Mouse (Mus musculus): ENCODE data around the gene Jak3. TPM values are rescaled to one million over a fixed set of nuclear protein-coding genes. Genes with fewer than 3 reads are reported as not detected.
A peak's percentile ranks its signal among the peaks of the same experiment; 100 is the strongest.

Jak3 gene
- polyA plus RNA-seq, 1 experiment from 2014 or later = 5.4 TPM

DNA sequence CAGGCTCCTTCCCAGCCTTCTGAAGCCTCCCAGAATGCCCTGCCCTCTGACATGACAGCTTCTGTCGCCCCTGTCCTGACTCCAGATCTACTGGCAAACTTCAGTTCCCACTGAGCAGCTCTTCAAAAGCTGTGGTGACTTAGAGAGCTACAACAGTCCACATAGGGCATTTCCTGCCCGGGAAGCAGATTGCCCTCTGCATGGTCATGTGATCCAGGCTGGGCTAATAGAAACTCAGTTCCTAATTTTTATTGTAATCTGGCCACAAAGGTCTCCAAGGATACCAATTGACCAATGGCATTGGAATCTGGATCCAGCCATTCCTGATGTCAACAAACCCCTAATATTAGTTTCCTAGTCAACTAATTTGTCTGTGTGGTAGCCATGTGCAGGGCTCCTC, 44.2 kb upstream of the Jak3 start:
- Histone ChIP-seq H3K4me2 (replicated peaks; ENCODE audit: low read depth, low read length) (no peak overlapping the region), H3K9ac (replicated peaks; ENCODE audit: low read depth, low read length) (no peak overlapping the region), H3K27me3 (ENCODE audit: control insufficient read depth, insufficient read depth, low read length) (no peaks in the 10 kb centered on the region), H3K4me1 (ENCODE audit: control insufficient read depth, insufficient read depth, low read length) (peaks cover 12% of the 10 kb centered on the region; the same call in 1 of the 2 replicates), H3K4me3 (ENCODE audit: low read depth, low read length) (no peak overlapping the region), H3K36me3 (ENCODE audit: control insufficient read depth, insufficient read depth, low read length) (no peaks in the 10 kb centered on the region), H3K9me3 (ENCODE audit: control insufficient read depth, low read depth, low read length) (peaks cover 8% of the 10 kb centered on the region; the same call in 1 of the 2 replicates), H3K27ac (ENCODE audit: low read length) (no peak overlapping the region)
- 48% methylated on average over 2 of the region's 2 CpGs for WGBS
- no peak for ATAC-seq (ENCODE audit: insufficient number of reproducible peaks, insufficient read depth, low FRiP score, low read depth)

DNA sequence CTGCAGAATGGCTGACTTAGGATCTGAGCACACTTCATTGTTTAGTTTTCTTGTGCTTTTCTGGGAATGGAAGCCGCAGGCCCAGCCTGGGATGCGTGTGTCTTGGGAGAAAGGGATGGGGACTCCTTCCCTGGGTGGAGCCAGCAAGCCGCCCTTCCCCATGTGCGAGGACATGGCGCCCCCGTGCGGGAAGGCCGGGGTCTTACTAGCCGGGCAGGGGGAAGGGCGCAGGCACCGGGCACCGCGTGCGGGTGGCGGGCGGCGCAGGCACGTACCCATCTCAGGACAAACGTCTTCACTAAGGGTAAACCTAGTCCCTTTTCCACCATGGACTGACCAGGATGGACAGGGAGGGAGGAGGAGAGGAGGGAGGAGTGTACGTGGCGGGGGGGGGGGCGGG, 42.9 kb upstream of the Jak3 start:
- Histone ChIP-seq H3K4me1 (ENCODE audit: control insufficient read depth, insufficient read depth, low read length) (peaks cover 7% of the 10 kb centered on the region; the same call in 1 of the 2 replicates), H3K27ac (ENCODE audit: low read length) (no peak overlapping the region), H3K4me2 (replicated peaks; ENCODE audit: low read depth, low read length) (no peak overlapping the region), H3K9ac (replicated peaks; ENCODE audit: low read depth, low read length) (no peak overlapping the region), H3K27me3 (ENCODE audit: control insufficient read depth, insufficient read depth, low read length) (no peaks in the 10 kb centered on the region), H3K9me3 (ENCODE audit: control insufficient read depth, low read depth, low read length) (peaks cover 8% of the 10 kb centered on the region; the same call in 1 of the 2 replicates), H3K4me3 (ENCODE audit: low read depth, low read length) (no peak overlapping the region), H3K36me3 (ENCODE audit: control insufficient read depth, insufficient read depth, low read length) (no peaks in the 10 kb centered on the region)
- WGBS = 13% methylated on average over 19 of the region's 22 CpGs
- no peak for ATAC-seq (ENCODE audit: insufficient number of reproducible peaks, insufficient read depth, low FRiP score, low read depth)

DNA sequence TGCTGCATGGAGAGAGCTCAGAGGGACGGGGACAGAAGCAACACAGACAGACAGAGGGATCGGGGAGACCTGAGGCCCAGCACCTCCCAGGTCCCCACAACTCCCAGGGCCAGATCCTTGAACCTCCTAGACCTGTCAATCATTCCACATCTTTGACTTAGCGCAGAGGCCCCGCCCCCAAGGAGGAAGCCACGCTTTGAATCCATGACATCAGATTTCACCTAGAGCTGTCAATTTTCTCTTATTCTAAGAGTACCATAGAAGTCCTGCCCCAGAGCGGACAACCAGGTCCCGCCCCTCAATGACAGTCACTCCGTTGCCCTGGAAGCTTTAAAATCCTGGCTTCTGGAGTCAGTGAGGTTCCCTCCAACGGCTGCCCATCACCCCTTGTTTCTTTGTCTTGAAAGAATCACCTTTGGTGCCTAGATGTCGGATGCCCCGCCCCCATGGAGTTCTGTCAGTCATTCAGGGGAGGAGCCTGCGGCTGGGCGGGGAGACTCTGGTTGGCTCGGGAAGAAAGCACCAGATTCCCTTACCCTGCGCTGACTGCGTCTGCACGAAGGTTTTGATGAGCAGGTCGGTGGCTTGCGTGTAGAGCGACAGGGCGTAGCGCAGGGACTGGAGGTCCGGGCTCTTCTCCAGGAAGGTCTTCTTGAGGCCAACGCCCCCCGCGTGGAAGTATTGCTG, 42.0 kb upstream of the Jak3 start:
- WGBS = 3% methylated on average over 26 of the region's 26 CpGs
- Histone ChIP-seq H3K27ac (ENCODE audit: low read length) (no peak overlapping the region), H3K27me3 (ENCODE audit: control insufficient read depth, insufficient read depth, low read length) (no peaks in the 10 kb centered on the region), H3K4me1 (ENCODE audit: control insufficient read depth, insufficient read depth, low read length) (peaks cover 3% of the 10 kb centered on the region; the same call in 1 of the 2 replicates), H3K4me2 (replicated peaks; ENCODE audit: low read depth, low read length) (peak overlapping the region; percentile 33), H3K9me3 (ENCODE audit: control insufficient read depth, low read depth, low read length) (peaks cover 8% of the 10 kb centered on the region; the same call in 1 of the 2 replicates), H3K9ac (replicated peaks; ENCODE audit: low read depth, low read length) (no peak overlapping the region), H3K36me3 (ENCODE audit: control insufficient read depth, insufficient read depth, low read length) (no peaks in the 10 kb centered on the region), H3K4me3 (ENCODE audit: low read depth, low read length) (peak overlapping the region; percentile 12; the same call in 1 of the 2 replicates)
- ATAC-seq (ENCODE audit: insufficient number of reproducible peaks, insufficient read depth, low FRiP score, low read depth) = no peak

DNA sequence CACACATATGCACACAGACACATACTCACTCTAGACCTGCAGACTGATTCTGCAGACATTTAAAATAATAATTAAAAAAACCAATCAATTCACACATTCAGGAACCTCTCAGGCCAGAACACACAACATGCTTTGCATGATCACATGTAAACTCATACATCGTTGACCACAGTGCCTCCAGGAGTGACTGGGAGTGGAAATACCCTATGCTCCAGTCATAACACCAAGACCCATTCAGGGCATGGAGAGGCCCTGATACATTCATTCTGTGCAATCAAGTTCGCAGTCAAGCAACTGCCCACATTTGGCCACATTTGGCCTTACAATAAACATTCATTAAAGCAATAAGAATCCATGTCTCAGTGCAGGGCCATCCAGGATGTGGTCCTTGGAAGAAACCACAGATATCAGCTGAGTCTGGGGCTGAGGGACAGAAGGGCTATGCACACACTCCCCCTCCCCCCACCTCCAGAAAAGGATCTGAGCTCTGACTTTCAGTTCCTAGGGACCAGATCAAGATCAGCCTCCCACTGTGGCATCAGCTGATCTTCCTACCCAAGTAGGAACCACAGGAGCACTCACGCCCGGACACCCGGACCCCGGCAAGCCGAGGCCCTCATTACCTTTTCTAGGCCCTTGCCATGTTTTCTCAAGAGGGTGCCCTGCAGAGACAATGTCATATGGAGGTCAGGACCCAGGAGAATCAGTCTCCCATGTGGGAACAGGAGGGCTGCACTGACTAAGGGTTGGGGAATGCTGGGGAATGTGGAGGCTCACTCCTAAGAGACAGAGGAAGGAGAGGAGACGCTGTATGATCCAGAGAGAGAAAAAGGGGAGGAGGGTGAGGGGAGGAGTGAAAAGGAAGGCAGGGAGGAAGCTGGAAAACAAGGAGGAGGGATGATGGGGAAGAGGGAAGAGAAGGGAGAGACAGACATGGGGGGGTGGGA, 38.7 kb upstream of the Jak3 start:
- Histone ChIP-seq H3K4me3 (ENCODE audit: low read depth, low read length) (no peak overlapping the region), H3K4me1 (ENCODE audit: control insufficient read depth, insufficient read depth, low read length) (no peaks in the 10 kb centered on the region), H3K36me3 (ENCODE audit: control insufficient read depth, insufficient read depth, low read length) (no peaks in the 10 kb centered on the region), H3K4me2 (replicated peaks; ENCODE audit: low read depth, low read length) (no peak overlapping the region), H3K27ac (ENCODE audit: low read length) (no peak overlapping the region), H3K9me3 (ENCODE audit: control insufficient read depth, low read depth, low read length) (peaks cover 8% of the 10 kb centered on the region; the same call in 1 of the 2 replicates), H3K27me3 (ENCODE audit: control insufficient read depth, insufficient read depth, low read length) (no peaks in the 10 kb centered on the region), H3K9ac (replicated peaks; ENCODE audit: low read depth, low read length) (no peak overlapping the region)
- 64% methylated on average over 8 of the region's 8 CpGs for WGBS
- no peak for ATAC-seq (ENCODE audit: insufficient number of reproducible peaks, insufficient read depth, low FRiP score, low read depth)

DNA sequence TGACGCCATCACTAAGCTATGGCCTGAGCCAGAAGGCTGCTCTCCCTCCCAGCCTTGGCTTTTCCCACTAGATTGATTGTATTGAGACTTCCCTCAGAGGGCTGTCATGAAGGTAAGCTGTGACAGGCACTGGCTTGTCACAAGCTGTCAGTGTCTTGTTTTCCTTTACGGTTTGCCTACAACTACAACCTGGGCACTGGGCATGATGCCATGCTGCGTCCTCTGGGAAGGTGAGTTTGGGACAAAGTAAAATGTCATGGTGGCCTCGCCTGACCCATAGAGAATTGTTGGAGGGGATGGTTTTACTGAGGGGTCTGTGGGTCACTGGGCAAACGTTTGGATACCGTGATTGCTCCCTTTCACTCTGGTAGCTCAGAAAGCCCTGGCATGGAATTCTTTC, 37.8 kb upstream of the Jak3 start:
- Histone ChIP-seq H3K9ac (replicated peaks; ENCODE audit: low read depth, low read length) (no peak overlapping the region), H3K27ac (ENCODE audit: low read length) (no peak overlapping the region), H3K4me1 (ENCODE audit: control insufficient read depth, insufficient read depth, low read length) (no peaks in the 10 kb centered on the region), H3K4me3 (ENCODE audit: low read depth, low read length) (no peak overlapping the region), H3K27me3 (ENCODE audit: control insufficient read depth, insufficient read depth, low read length) (no peaks in the 10 kb centered on the region), H3K9me3 (ENCODE audit: control insufficient read depth, low read depth, low read length) (no peaks in the 10 kb centered on the region), H3K36me3 (ENCODE audit: control insufficient read depth, insufficient read depth, low read length) (no peaks in the 10 kb centered on the region), H3K4me2 (replicated peaks; ENCODE audit: low read depth, low read length) (no peak overlapping the region)
- ATAC-seq (ENCODE audit: insufficient number of reproducible peaks, insufficient read depth, low FRiP score, low read depth) = no peak
- 65% methylated on average over 6 of the region's 6 CpGs for WGBS

GRCm38 (mm10) chr8:71639318-71639717, 36.8 kb upstream of the Jak3 start:
- no peak overlapping the region for H3K27ac ChIP-seq (ENCODE audit: low read length)
- H3K36me3 ChIP-seq (ENCODE audit: control insufficient read depth, insufficient read depth, low read length) = no peaks in the 10 kb centered on the region
- no peak overlapping the region for H3K4me3 ChIP-seq (ENCODE audit: low read depth, low read length)
- no peaks in the 10 kb centered on the region for H3K27me3 ChIP-seq (ENCODE audit: control insufficient read depth, insufficient read depth, low read length)
- H3K4me2 ChIP-seq (replicated peaks; ENCODE audit: low read depth, low read length) = no peak overlapping the region
- no peak overlapping the region for H3K9ac ChIP-seq (replicated peaks; ENCODE audit: low read depth, low read length)
- no peak for ATAC-seq (ENCODE audit: insufficient number of reproducible peaks, insufficient read depth, low FRiP score, low read depth)
- no peaks in the 10 kb centered on the region for H3K9me3 ChIP-seq (ENCODE audit: control insufficient read depth, low read depth, low read length)
- 85% methylated on average over 4 of the region's 4 CpGs for WGBS
- H3K4me1 ChIP-seq (ENCODE audit: control insufficient read depth, insufficient read depth, low read length) = no peaks in the 10 kb centered on the region

DNA sequence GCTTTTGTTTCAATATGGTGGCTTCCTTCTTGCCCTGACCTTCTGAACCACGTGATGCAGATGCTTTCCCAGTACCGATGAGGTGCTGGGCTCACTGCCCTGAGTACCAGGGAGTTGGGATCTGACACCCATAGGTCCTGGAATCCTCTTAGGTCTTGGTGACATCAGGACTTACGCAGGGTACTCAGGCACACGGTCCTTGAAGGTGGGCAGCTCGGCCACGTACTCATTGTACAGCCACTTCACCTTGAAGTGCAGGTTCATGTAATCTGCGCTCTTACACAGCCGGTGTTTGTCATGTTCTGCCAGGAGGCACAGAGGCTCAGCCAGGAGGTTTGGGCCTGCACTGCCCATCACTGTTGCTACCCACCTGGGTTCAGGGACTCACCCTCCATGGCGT, 30.6 kb upstream of the Jak3 start:
- Histone ChIP-seq H3K4me2 (replicated peaks; ENCODE audit: low read depth, low read length) (no peak overlapping the region), H3K9me3 (ENCODE audit: control insufficient read depth, low read depth, low read length) (no peaks in the 10 kb centered on the region), H3K9ac (replicated peaks; ENCODE audit: low read depth, low read length) (no peak overlapping the region), H3K36me3 (ENCODE audit: control insufficient read depth, insufficient read depth, low read length) (no peaks in the 10 kb centered on the region), H3K4me1 (ENCODE audit: control insufficient read depth, insufficient read depth, low read length) (no peaks in the 10 kb centered on the region), H3K4me3 (ENCODE audit: low read depth, low read length) (no peak overlapping the region), H3K27ac (ENCODE audit: low read length) (no peak overlapping the region), H3K27me3 (ENCODE audit: control insufficient read depth, insufficient read depth, low read length) (no peaks in the 10 kb centered on the region)
- ATAC-seq (ENCODE audit: insufficient number of reproducible peaks, insufficient read depth, low FRiP score, low read depth) = no peak
- 81% methylated on average over 9 of the region's 9 CpGs for WGBS

DNA sequence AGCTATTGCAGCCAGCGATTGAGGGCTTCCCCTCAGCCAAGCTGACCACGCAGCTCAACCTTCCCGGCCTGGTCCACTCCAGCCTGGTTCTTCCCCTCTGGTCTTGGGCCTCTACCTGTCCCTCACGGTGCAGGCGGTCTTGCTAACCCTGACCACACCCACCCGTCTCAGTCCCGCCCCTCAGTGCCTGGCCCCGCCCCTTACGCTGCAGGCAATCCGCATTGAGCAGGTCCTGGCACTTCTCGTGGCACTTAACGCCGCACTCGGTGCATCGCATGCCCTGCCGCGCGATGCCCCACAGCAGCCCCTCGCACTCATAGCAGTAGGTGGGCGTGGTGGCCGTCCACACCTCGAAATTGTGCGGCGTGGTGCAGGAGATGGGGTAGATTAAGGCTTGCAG, 21.5 kb upstream of the Jak3 start:
- H3K36me3 ChIP-seq (ENCODE audit: control insufficient read depth, insufficient read depth, low read length) = no peaks in the 10 kb centered on the region
- H3K27ac ChIP-seq (ENCODE audit: low read length) = no peak overlapping the region
- peak; percentile 68; the same call in 1 of the 2 replicates for ATAC-seq (ENCODE audit: insufficient number of reproducible peaks, insufficient read depth, low FRiP score, low read depth)
- 1% methylated on average over 24 of the region's 24 CpGs for WGBS
- H3K4me3 ChIP-seq (ENCODE audit: low read depth, low read length) = no peak overlapping the region
- H3K27me3 ChIP-seq (ENCODE audit: control insufficient read depth, insufficient read depth, low read length) = peaks cover 14% of the 10 kb centered on the region
- peak overlapping the region; percentile 34 for H3K4me2 ChIP-seq (replicated peaks; ENCODE audit: low read depth, low read length)
- no peaks in the 10 kb centered on the region for H3K9me3 ChIP-seq (ENCODE audit: control insufficient read depth, low read depth, low read length)
- 0 out of 2 replicates have a peak, but pooled peaks cover 4% of the 10 kb centered on the region for H3K4me1 ChIP-seq (ENCODE audit: control insufficient read depth, insufficient read depth, low read length)
- no peak overlapping the region for H3K9ac ChIP-seq (replicated peaks; ENCODE audit: low read depth, low read length)

Data from stomach, embryonic 14.5 days (tissue).